Mouse (Mus musculus): ENCODE results near the gene Rab22a. TPM values are rescaled to one million over a fixed set of nuclear protein-coding genes. Genes with fewer than 3 reads are reported as not detected.

Gene Rab22a
- polyA plus RNA-seq, 1 experiment from 2014 or later, result 14.0 TPM

DNA sequence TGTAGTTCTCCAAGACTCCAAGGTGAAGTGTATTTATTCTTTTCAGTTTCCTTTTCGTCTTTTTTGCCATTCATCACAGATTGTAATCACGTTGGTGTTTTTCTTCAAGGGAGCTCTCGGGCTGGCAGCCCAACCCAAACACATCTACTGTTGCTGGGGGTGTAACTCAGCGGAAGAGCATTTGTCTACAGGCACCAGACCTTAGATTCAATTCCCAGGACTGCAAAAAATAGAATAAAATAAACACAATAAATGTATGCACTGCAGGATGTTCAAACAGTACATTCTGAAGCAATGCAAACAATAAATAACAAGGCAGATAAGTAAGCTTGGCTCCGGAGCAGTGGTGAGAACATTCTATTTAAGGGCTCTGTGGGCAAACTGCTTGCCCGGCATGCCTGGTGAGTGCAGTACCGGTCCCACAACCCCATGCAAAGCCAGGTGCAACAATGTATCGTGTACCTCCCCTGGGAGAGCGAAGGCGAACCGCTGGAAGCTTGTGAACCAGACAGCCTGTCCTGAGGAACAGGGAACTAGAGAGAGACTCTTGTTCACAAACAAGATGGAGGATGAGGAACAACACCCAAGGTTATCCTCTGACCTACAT, 62.8 kb downstream of the Rab22a start:
- 57% methylated on average over 11 of the region's 11 CpGs for WGBS (ENCODE audit: insufficient replicate concordance)
- TF ChIP-seq CTCF (IDR thresholded peaks at IDR 0.05; ENCODE audit: low read depth), result no peak
- no peak for TF ChIP-seq EP300 (IDR thresholded peaks at IDR 0.05; ENCODE audit: low read depth)
- Histone ChIP-seq H3K27me3 (ENCODE audit: insufficient read depth, low read length) (no peaks in the 10 kb centered on the region), H3K36me3 (replicated peaks; ENCODE audit: insufficient read depth, low read length) (no peaks in the 10 kb centered on the region), H3K27ac (ENCODE audit: low read depth) (no peak overlapping the region), H3K4me3 (ENCODE audit: low read depth, low read length) (no peak overlapping the region), H3K4me2 (ENCODE audit: low read depth, low read length) (no peak overlapping the region), H3K4me1 (ENCODE audit: insufficient read depth) (no peaks in the 10 kb centered on the region; the same call in 1 of the 2 replicates), H3K9me3 (ENCODE audit: low read length) (no peaks in the 10 kb centered on the region), H3K9ac (replicated peaks) (no peak overlapping the region)
- DNase-seq, result no peak
- ATAC-seq, result no peak; the same call in 1 of the 2 replicates

DNA sequence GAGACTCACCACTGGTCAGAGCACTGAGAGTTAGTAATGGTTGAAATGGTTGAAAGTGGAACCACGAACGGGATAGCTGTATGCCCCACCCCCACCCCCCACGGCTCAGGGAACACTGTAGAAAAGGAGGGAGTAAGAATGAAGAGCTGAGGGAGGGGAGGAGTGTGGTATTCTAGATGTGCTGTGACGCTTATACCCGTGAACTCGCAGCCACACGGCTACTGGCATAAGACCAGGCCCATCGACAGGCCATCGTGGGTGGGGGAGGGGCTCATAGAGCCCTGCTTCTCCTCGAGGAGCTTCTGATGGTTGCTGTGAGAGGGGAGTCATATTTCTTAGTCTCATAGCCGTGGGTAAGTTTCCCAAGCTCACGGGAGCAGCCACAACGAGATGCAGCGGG, 64.8 kb downstream of the Rab22a start:
- H3K9ac ChIP-seq (replicated peaks), result no peak overlapping the region
- H3K9me3 ChIP-seq (ENCODE audit: low read length), result no peaks in the 10 kb centered on the region
- no peak overlapping the region for H3K4me3 ChIP-seq (ENCODE audit: low read depth, low read length)
- WGBS (ENCODE audit: insufficient replicate concordance), result 62% methylated on average over 14 of the region's 14 CpGs
- no peak overlapping the region for H3K27ac ChIP-seq (ENCODE audit: low read depth)
- TF ChIP-seq CTCF (IDR thresholded peaks at IDR 0.05; ENCODE audit: low read depth) (no peak), EP300 (IDR thresholded peaks at IDR 0.05; ENCODE audit: low read depth) (no peak)
- no peak for ATAC-seq
- no peaks in the 10 kb centered on the region for H3K36me3 ChIP-seq (replicated peaks; ENCODE audit: insufficient read depth, low read length)
- no peak for DNase-seq
- H3K4me2 ChIP-seq (ENCODE audit: low read depth, low read length), result no peak overlapping the region
- no peaks in the 10 kb centered on the region; the same call in 1 of the 2 replicates for H3K4me1 ChIP-seq (ENCODE audit: insufficient read depth)
- no peaks in the 10 kb centered on the region for H3K27me3 ChIP-seq (ENCODE audit: insufficient read depth, low read length)

DNA sequence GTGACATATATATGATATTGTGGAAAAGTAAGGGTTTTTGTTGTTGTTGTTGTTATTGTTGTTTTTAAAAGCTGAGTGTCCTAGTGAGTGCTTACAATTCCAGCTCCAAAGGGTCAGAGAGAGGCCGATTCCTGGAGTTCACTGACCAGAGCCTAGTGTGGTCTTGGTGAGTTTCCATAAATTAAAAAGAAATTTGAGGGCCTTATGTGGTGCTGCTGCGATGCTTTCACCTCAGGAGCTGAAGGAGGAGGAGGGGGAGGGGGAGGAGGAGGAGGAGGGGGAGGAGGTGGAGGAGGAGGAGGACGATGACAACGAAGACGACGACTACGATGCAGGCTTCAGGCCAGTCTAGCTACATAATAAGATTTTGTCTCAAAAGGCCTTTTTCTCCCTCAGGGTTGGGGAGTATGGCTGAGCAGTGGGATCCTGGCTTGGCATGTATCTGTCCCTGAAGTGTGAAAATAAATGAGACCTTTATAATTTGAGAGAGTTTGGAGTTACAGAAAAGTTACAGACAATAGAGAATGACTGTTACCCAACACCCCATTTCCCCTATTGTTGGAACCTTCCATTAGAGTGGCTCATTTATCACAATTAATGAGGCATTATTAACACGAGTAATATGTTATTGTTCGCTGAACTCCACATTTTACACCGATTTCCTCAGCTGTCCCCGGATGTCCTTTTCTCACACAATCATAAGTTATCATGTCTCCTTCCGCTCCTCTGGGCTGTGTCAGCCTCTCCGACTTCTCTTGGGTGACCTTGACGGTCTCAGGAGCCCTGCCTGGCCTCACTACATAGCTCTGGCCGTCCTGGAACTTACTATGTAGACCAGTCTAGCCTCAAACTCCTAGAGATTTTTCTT, 65.6 kb downstream of the Rab22a start:
- ATAC-seq, result no peak
- Histone ChIP-seq H3K27ac (ENCODE audit: low read depth) (no peak overlapping the region), H3K36me3 (replicated peaks; ENCODE audit: insufficient read depth, low read length) (no peaks in the 10 kb centered on the region), H3K4me3 (ENCODE audit: low read depth, low read length) (no peak overlapping the region), H3K9me3 (ENCODE audit: low read length) (no peaks in the 10 kb centered on the region), H3K4me1 (ENCODE audit: insufficient read depth) (no peaks in the 10 kb centered on the region; the same call in 1 of the 2 replicates), H3K27me3 (ENCODE audit: insufficient read depth, low read length) (no peaks in the 10 kb centered on the region), H3K9ac (replicated peaks) (no peak overlapping the region), H3K4me2 (ENCODE audit: low read depth, low read length) (no peak overlapping the region)
- TF ChIP-seq CTCF (IDR thresholded peaks at IDR 0.05; ENCODE audit: low read depth), result no peak
- no peak for TF ChIP-seq EP300 (IDR thresholded peaks at IDR 0.05; ENCODE audit: low read depth)
- WGBS (ENCODE audit: insufficient replicate concordance), result 67% methylated on average over 15 of the region's 15 CpGs
- DNase-seq, result no peak

DNA sequence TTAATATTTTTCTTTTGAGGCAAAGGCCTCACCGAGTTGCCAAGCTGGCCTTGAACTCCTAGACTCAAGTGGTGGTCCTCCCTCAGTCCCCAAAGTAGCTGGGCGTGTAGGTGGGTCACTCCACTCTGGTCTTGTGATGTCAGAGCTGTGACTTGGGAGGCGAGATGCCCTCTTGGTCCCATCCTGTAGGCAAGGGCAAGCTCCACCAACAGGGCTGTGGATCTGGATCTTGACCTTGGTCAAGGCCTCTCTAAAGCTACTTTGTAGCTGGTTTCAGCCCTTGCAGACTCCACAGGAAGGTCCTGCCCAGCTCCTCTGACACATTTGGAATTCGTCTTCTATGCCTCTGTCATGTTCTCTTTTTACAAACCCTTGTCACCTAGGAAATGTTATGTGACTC, 66.3 kb downstream of the Rab22a start:
- H3K4me2 ChIP-seq (ENCODE audit: low read depth, low read length), result no peak overlapping the region
- no peaks in the 10 kb centered on the region for H3K9me3 ChIP-seq (ENCODE audit: low read length)
- H3K27me3 ChIP-seq (ENCODE audit: insufficient read depth, low read length), result no peaks in the 10 kb centered on the region
- no peak overlapping the region for H3K27ac ChIP-seq (ENCODE audit: low read depth)
- no peaks in the 10 kb centered on the region for H3K36me3 ChIP-seq (replicated peaks; ENCODE audit: insufficient read depth, low read length)
- no peak for TF ChIP-seq EP300 (IDR thresholded peaks at IDR 0.05; ENCODE audit: low read depth)
- no peak for TF ChIP-seq CTCF (IDR thresholded peaks at IDR 0.05; ENCODE audit: low read depth)
- ATAC-seq (no peak), DNase-seq (no peak)
- H3K4me3 ChIP-seq (ENCODE audit: low read depth, low read length), result no peak overlapping the region
- no peak overlapping the region for H3K9ac ChIP-seq (replicated peaks)
- no peaks in the 10 kb centered on the region; the same call in 1 of the 2 replicates for H3K4me1 ChIP-seq (ENCODE audit: insufficient read depth)
- WGBS (ENCODE audit: insufficient replicate concordance), result 71% methylated on average over 4 of the region's 4 CpGs

DNA sequence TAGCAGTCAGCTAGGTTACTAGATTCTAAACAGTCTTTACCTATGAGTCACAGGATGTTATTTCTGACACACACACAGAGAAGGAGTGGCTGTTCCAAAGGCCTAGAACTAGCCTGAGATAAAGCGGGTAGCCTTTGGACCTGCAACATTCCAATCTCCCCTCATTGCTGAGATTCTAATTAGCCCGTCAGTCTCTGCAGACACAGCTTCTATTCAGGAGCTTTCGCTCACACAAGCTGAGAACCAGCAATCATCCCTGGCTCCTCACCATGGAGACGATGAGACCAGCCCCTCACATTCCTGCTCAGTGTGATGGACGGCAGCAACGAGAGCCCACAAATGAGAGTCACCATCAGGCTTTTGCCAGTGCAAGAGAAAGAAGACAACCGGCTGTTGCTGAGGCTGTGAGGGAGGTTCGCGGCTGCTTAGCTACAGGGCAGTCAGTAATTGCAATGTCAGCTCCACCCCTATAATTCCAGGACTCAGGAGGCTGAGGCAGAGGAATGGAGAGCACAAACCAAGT, 70.9 kb downstream of the Rab22a start:
- ATAC-seq, result no peak
- Histone ChIP-seq H3K4me1 (ENCODE audit: insufficient read depth) (no peaks in the 10 kb centered on the region), H3K9ac (replicated peaks) (no peak overlapping the region), H3K4me3 (ENCODE audit: low read depth, low read length) (no peak overlapping the region), H3K4me2 (ENCODE audit: low read depth, low read length) (no peak overlapping the region), H3K27ac (ENCODE audit: low read depth) (no peak overlapping the region), H3K27me3 (ENCODE audit: insufficient read depth, low read length) (no peaks in the 10 kb centered on the region), H3K36me3 (replicated peaks; ENCODE audit: insufficient read depth, low read length) (no peaks in the 10 kb centered on the region), H3K9me3 (ENCODE audit: low read length) (no peaks in the 10 kb centered on the region)
- DNase-seq, result no peak
- 44% methylated on average over 9 of the region's 9 CpGs for whole genome bisulfite sequencing (ENCODE audit: insufficient replicate concordance)
- TF ChIP-seq CTCF (IDR thresholded peaks at IDR 0.05; ENCODE audit: low read depth) (no peak), EP300 (IDR thresholded peaks at IDR 0.05; ENCODE audit: low read depth) (no peak)

DNA sequence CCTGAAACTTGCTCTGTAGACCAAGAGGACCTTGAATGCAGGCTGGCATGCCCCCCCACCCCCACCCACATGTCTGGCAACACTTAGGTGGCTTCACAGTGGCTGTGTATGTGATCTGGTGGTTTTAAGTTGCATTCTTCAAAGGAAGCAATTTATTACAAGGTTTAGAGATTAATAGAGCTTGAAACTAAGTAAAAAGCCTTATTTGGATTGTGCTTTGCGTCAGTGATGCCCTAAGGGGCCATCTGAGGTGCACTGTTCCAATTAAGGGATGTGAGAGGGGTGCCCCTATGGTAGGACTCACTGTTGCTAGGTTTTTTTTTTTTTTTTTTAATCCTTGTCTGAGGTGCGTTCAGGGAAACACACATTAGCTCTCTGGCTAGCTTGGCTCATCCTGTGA, 74.9 kb downstream of the Rab22a start:
- Histone ChIP-seq H3K4me3 (ENCODE audit: low read depth, low read length) (no peak overlapping the region), H3K4me2 (ENCODE audit: low read depth, low read length) (no peak overlapping the region), H3K9me3 (ENCODE audit: low read length) (no peaks in the 10 kb centered on the region), H3K36me3 (replicated peaks; ENCODE audit: insufficient read depth, low read length) (no peaks in the 10 kb centered on the region), H3K27ac (ENCODE audit: low read depth) (no peak overlapping the region), H3K4me1 (ENCODE audit: insufficient read depth) (peaks cover 16% of the 10 kb centered on the region), H3K27me3 (ENCODE audit: insufficient read depth, low read length) (no peaks in the 10 kb centered on the region), H3K9ac (replicated peaks) (no peak overlapping the region)
- no peak for ATAC-seq
- no peak for DNase-seq
- TF ChIP-seq CTCF (IDR thresholded peaks at IDR 0.05; ENCODE audit: low read depth) (no peak), EP300 (IDR thresholded peaks at IDR 0.05; ENCODE audit: low read depth) (no peak)
- 80% methylated on average over 2 of the region's 2 CpGs for WGBS (ENCODE audit: insufficient replicate concordance)

Data from liver, postnatal 0 days (tissue).